Mouse (Mus musculus) lung, postnatal 10 days (tissue): ENCODE data around the gene V1ra8.
"Not testable (repeated sequence)": the region's sequence is repeated elsewhere in the genome, so short reads cannot be mapped to it uniquely, and the experiment has no call there.

Experiments
- DNase-seq: peaks from one replicate; pipeline ENCODE4 v3.0.0; 2021

V1ra8 gene

DNA sequence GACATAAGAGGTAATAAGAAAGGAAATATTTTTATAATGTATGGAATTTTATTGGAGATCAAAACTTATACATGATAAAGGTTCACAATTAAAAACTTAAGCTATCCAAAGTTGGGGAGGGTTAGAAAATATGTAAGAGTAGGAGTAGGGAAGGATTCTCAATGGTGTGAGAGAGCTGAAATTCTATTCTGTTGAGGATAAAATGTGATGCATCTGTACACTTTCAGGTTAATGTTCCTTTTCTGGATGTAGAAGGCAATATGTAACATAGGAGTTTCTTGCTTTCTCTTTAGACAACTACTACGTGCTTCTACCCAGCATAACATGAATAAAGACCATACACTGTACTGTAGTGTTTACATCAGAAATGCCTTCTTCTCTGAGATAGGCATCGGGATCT is at the start of gene V1ra8:
TSS of gene V1ra8 (plus strand) at position 301 of the 400 bp plus-strand sequence.
- DNase-seq = not testable (repeated sequence)

DNA sequence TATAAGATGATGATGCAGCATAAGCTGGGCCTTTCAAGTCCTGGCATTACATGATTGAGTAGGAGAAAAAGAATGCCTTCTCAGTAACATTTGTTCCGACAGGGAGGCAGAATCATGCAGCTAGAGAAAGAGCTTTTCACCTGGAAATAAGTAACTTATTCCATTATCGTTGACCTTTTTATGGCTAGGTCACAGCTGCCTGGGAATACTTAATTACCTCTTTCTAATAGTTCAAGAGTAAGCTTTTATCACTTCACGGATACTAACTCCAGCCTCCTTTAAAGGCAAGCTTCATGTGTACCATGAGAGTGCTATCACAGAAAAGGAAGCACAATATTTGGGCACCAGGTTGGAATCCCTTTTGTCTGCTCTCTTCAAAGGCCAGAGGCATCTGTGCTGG is 42.5 kb upstream of the V1ra8 start:
- DNase-seq = no peak

DNA sequence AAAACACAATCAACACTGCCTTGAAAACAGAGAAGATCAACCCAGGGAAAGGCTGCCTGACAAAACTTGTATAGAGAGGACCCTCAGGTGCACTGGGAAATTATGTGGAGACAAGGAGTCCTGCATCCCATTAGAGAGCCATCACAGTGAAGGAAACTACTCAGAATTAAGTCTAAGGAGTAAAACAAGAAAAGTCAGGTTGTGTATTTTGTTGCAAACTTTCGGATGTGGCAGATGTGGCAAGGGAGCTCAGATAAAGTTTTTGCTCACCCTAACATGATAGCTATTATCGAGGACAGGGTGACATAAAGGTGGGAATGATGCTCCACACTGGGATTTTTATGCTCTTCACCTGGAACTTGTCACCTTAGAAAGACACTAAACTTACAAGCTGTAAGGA is 28.1 kb upstream of the V1ra8 start, which contains the start of gene Vmn1r52:
TSS of gene Vmn1r52 (plus strand) at position 301 of the 400 bp plus-strand sequence.
- no peak for DNase-seq

DNA sequence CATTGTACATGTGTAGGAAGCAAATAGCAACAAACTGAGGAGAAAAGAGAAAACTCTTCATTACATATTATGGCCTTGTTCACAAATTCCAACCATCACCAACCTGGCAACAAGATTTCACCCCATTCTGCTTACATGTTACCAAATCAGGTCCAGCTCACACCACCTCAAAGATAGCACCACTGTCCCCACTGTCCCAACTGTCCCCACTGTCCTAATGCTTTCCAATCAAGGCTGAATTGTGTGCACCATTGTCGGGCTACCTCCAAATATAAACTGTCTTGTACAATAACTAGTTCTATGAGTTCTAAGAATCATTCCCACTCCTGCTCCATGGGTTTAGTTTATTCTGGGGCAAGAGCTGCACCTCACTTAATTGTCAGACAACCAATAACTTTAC is 21.7 kb downstream of the V1ra8 start, which contains the start of gene Vmn1r53:
TSS of gene Vmn1r53 (minus strand) at position 101 of the 400 bp plus-strand sequence.
- DNase-seq = no peak

DNA sequence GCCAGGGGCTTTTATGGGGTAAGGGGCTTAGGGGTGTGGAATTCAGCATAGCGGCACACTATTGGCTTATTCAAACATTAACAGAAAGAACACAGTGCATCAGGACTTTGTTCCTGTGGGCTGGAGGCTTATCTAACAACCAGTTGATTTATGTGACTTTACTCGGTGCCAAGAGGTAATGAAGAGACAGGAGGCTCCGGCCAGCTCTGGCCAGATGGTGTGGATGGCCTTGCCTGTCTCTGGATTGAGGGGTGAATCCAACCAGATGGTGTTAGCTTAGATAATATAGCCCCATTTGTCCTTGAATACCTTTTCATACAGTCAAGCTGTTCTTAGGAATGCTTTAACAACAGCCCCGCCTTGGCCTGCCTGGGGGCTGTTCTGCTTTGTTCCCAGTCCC is 29.5 kb downstream of the V1ra8 start:
- not testable (repeated sequence) for DNase-seq

DNA sequence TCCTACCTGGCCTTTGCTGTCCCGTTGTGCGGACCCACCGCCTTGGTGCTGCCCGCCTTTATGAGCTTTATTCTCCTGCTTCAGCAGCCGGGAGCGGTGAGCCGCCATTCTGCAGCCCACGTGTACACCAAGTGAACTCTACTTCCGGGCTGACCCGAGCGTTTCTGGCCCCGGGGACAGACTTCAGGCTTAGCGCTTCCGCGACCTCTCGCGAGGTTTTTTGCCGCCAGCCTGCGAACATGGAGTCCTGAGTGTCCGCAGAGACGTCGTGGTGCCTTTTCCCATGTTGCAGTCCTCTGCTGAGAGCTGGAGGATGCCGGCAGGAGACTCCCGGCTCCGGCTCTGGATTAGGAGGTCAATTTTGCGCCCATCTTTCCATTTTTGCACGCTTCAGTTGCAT is 30.1 kb downstream of the V1ra8 start:
- DNase-seq = no peak

DNA sequence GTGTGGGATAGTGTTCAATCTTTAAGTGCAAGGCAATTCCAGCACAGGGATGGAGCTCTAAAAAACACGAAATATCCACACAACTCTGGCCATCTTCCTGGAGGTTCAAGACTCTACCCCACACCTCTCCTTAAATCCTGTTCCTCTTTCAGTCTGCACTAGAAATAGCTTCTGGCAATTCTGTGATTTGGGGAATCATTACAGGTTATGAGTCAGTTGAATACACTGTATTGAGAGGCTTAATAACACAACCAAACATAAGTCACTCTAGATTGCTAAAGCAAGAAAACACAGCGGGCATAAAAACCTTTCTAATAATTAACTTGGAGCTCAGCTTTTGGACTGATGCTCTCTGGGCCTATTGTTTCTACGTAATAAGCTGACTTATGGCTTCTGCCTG is 41.4 kb downstream of the V1ra8 start:
- no peak for DNase-seq

DNA sequence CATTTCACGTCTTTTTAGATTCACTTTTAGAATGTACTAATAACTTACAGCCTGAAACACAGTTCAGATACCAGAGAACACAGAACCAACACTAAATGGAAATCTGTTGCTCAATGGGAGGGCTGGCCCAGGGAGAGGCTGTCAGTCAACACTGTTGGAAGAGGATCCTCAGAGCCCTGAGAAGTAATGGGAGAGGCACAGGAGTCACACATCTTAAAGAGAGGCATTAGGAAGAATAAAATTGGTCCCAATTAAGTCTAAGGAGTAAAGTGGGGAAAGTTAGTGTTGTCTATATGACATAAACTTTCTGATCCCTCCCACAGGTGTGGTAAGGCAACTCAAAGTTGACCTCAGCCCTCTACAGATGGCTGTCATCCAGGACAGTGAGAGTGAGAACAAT is 43.4 kb downstream of the V1ra8 start, which contains the start of gene Vmn1r54:
TSS of gene Vmn1r54 (plus strand) at position 301 of the 400 bp plus-strand sequence.
- no peak for DNase-seq
